Mouse (Mus musculus): ENCODE measurements around the gene 1700016C15Rik. TPM values are rescaled to one million over a fixed set of nuclear protein-coding genes. Genes with fewer than 3 reads are reported as not detected.

The 1700016C15Rik gene
- polyA plus RNA-seq, 1 experiment from 2014 or later = not detected

GRCm38 (mm10) chr1:177718340-177719028 is 11.1 kb upstream of the 1700016C15Rik start:
- WGBS = 70% methylated on average over 11 of the region's 11 CpGs
- Histone ChIP-seq H3K36me3 (no peaks in the 10 kb centered on the region), H3K4me3 (replicated peaks) (no peak overlapping the region), H3K4me2 (no peak overlapping the region), H3K9me3 (no peaks in the 10 kb centered on the region), H3K27ac (no peak overlapping the region), H3K27me3 (no peaks in the 10 kb centered on the region), H3K9ac (replicated peaks) (no peak overlapping the region), H3K4me1 (replicated peaks) (no peaks in the 10 kb centered on the region)
- no peak for ATAC-seq (ENCODE audit: insufficient number of reproducible peaks, insufficient read depth, low FRiP score, low TSS enrichment, low read depth)

DNA sequence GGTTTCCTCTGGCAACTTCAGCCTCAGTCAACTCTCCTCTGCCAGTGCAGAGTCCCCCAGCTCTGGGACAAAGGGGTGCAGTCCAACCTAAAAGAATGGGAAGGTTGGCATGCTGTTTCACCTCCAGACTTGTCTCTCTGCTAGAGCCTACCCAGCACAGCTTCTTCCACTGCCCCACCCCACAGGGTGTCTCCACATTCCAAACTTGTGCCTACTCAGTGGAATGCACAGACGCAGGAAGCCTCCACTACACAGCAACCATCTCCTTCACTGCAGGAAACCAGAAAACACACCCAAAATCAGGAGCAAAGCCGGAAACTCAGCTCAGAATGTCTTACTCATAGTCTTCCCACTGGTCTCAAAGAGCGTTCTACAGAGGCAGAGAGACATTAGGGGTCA is 10.6 kb upstream of the 1700016C15Rik start:
- Histone ChIP-seq H3K9me3 (no peaks in the 10 kb centered on the region), H3K27me3 (no peaks in the 10 kb centered on the region), H3K4me3 (replicated peaks) (no peak overlapping the region), H3K4me1 (replicated peaks) (no peaks in the 10 kb centered on the region), H3K9ac (replicated peaks) (no peak overlapping the region), H3K4me2 (no peak overlapping the region), H3K27ac (no peak overlapping the region), H3K36me3 (no peaks in the 10 kb centered on the region)
- ATAC-seq (ENCODE audit: insufficient number of reproducible peaks, insufficient read depth, low FRiP score, low TSS enrichment, low read depth) = no peak
- 87% methylated on average over 3 of the region's 3 CpGs for WGBS

- Histone ChIP-seq H3K9me3 (no peaks in the 10 kb centered on the region), H3K4me2 (no peak overlapping the region), H3K9ac (replicated peaks) (no peak overlapping the region), H3K4me1 (replicated peaks) (no peaks in the 10 kb centered on the region), H3K4me3 (replicated peaks) (no peak overlapping the region), H3K27ac (no peak overlapping the region), H3K36me3 (no peaks in the 10 kb centered on the region), H3K27me3 (no peaks in the 10 kb centered on the region)
- 69% methylated on average over 4 of the region's 4 CpGs for WGBS
- no peak for ATAC-seq (ENCODE audit: insufficient number of reproducible peaks, insufficient read depth, low FRiP score, low TSS enrichment, low read depth)
Observed at GRCm38 (mm10) chr1:177723786-177724185, 5.8 kb upstream of the 1700016C15Rik start.

DNA sequence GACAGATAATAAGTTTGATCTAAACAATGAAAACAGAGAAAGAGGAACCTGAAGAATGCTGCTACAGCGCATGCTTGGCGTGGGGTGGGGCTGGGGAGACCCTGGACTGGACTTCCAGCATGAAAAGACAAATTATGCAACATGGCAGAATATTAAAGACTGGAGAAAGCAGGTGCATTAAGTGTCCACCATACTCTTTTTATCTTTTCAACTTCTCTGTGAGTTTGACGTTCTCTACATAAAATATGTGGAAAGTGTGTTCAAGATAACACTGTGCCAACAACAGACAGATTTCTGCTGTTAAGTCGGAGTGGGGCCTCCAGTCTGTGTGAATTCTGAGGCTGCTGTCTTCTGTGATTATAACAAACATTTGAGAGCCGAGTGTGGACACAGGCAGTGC is 2.7 kb upstream of the 1700016C15Rik start:
- Histone ChIP-seq H3K27me3 (no peaks in the 10 kb centered on the region), H3K9ac (replicated peaks) (no peak overlapping the region), H3K4me1 (replicated peaks) (no peaks in the 10 kb centered on the region; the same call in 1 of the 2 replicates), H3K36me3 (no peaks in the 10 kb centered on the region), H3K4me2 (no peak overlapping the region), H3K4me3 (replicated peaks) (no peak overlapping the region), H3K9me3 (peaks cover 8% of the 10 kb centered on the region; the same call in 1 of the 2 replicates), H3K27ac (no peak overlapping the region)
- ATAC-seq (ENCODE audit: insufficient number of reproducible peaks, insufficient read depth, low FRiP score, low TSS enrichment, low read depth) = no peak
- WGBS = 76% methylated on average over 5 of the region's 5 CpGs

- no peaks in the 10 kb centered on the region; the same call in 1 of the 2 replicates for H3K4me1 ChIP-seq (replicated peaks)
- H3K9ac ChIP-seq (replicated peaks) = no peak overlapping the region
- WGBS = 82% methylated on average over 3 of the region's 3 CpGs
- no peak overlapping the region for H3K4me2 ChIP-seq
- H3K9me3 ChIP-seq = peaks cover 8% of the 10 kb centered on the region; the same call in 1 of the 2 replicates
- H3K36me3 ChIP-seq = no peaks in the 10 kb centered on the region
- no peak overlapping the region for H3K4me3 ChIP-seq (replicated peaks)
- H3K27me3 ChIP-seq = no peaks in the 10 kb centered on the region
- no peak overlapping the region for H3K27ac ChIP-seq
- no peak for ATAC-seq (ENCODE audit: insufficient number of reproducible peaks, insufficient read depth, low FRiP score, low TSS enrichment, low read depth)
Observed at GRCm38 (mm10) chr1:177727883-177728525, 1.6 kb upstream of the 1700016C15Rik start.

- Histone ChIP-seq H3K27ac (no peak overlapping the region), H3K36me3 (no peaks in the 10 kb centered on the region), H3K9ac (replicated peaks) (no peak overlapping the region), H3K4me2 (no peak overlapping the region), H3K9me3 (peaks cover 8% of the 10 kb centered on the region; the same call in 1 of the 2 replicates), H3K4me3 (replicated peaks) (no peak overlapping the region), H3K4me1 (replicated peaks) (no peaks in the 10 kb centered on the region; the same call in 1 of the 2 replicates), H3K27me3 (no peaks in the 10 kb centered on the region)
- WGBS = 82% methylated on average over 3 of the region's 3 CpGs
- no peak for ATAC-seq (ENCODE audit: insufficient number of reproducible peaks, insufficient read depth, low FRiP score, low TSS enrichment, low read depth)
Observed at GRCm38 (mm10) chr1:177731973-177732372, 2.4 kb downstream of the 1700016C15Rik start.

- Histone ChIP-seq H3K27me3 (no peaks in the 10 kb centered on the region), H3K9me3 (no peaks in the 10 kb centered on the region), H3K27ac (no peak overlapping the region), H3K9ac (replicated peaks) (no peak overlapping the region), H3K4me2 (no peak overlapping the region), H3K4me1 (replicated peaks) (no peaks in the 10 kb centered on the region), H3K36me3 (no peaks in the 10 kb centered on the region), H3K4me3 (replicated peaks) (no peak overlapping the region)
- WGBS = 27% methylated on average over 6 of the region's 6 CpGs
- no peak for ATAC-seq (ENCODE audit: insufficient number of reproducible peaks, insufficient read depth, low FRiP score, low TSS enrichment, low read depth)
Observed at GRCm38 (mm10) chr1:177737505-177738105, 8.0 kb downstream of the 1700016C15Rik start.

DNA sequence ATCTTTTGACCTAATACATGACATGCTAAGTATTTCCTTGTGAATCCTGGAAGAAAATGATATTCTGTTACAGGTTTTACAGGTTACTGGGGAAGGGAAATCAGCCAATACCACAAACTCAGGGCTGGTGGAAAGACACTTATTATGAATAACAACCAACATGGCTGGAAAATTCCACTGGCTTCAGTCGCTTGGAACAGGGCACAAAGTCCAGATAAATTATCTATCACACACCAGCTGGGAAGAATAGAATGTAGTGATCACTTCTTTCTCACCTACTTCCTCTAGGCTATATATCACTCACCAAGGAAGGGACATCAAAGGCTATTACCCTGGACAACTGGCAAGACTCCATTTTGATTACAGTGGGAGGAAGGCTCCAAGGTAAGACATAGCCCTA is 11.1 kb downstream of the 1700016C15Rik start:
- Histone ChIP-seq H3K27me3 (no peaks in the 10 kb centered on the region), H3K4me2 (no peak overlapping the region), H3K27ac (no peak overlapping the region), H3K4me1 (replicated peaks) (no peaks in the 10 kb centered on the region), H3K9ac (replicated peaks) (no peak overlapping the region), H3K4me3 (replicated peaks) (no peak overlapping the region), H3K36me3 (no peaks in the 10 kb centered on the region), H3K9me3 (no peaks in the 10 kb centered on the region)
- no peak for ATAC-seq (ENCODE audit: insufficient number of reproducible peaks, insufficient read depth, low FRiP score, low TSS enrichment, low read depth)
- 63% methylated on average over 1 of the region's 1 CpGs for whole genome bisulfite sequencing

DNA sequence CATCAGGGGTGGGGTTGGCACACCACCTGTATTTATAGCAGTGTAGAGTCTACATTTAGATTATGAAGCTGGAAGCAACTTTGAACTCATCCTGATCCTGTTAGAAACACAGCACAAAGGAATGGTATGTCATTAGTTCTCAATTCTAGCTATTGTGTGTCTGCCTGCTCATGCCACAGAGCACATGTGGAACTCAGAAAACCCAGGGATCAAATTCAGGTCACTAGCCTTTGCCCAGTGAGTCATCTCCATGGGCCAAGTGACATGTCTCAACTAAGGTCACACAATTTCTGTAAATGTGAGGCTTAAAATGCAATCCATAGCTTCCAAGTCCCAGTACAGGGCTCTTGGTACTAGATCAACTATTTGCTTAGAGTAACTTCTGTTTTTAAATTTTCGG is 12.5 kb downstream of the 1700016C15Rik start:
- Histone ChIP-seq H3K4me1 (replicated peaks) (no peaks in the 10 kb centered on the region), H3K4me2 (no peak overlapping the region), H3K27me3 (no peaks in the 10 kb centered on the region), H3K36me3 (no peaks in the 10 kb centered on the region), H3K27ac (no peak overlapping the region), H3K9ac (replicated peaks) (no peak overlapping the region), H3K4me3 (replicated peaks) (no peak overlapping the region), H3K9me3 (no peaks in the 10 kb centered on the region)
- 78% methylated on average over 1 of the region's 1 CpGs for WGBS
- no peak for ATAC-seq (ENCODE audit: insufficient number of reproducible peaks, insufficient read depth, low FRiP score, low TSS enrichment, low read depth)

DNA sequence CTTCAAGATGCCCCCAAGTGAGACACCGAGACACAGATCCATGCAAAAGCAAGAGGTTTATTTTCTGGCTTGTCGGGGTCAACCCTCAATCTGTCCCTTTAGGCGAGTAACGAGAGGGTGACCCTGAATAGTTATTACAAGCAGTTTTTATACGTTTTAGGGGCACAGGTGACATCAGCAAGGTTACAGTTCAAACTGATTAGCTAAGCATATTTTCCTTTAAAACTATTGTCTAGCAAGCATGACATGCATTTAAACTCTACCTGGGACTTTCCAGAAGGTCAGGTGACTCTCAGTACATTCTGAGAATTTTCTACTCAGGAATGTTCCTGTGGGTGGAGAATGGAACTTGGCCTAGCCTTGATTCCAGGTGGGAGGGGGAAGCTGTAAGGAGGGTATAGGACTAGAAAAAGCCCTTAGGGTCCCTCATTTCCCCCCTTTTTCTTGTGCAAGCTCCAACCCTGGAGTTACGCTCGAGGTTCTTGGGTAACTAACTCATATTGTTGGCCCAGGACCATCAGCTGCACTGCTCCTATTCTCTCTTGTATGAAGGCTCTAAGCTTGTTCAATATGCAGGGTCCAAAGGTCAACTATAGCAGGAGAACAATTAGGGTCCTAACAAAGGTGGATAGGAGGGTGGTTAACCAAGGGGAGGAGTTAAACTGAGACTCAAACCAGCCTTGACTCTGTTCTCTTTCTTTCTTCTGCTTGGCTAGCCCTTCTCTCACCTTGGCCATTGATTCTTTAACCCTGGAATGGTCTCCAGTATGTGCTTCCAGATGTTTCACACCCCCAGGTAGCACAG is 15.1 kb downstream of the 1700016C15Rik start:
- Histone ChIP-seq H3K9ac (replicated peaks) (no peak overlapping the region), H3K27me3 (no peaks in the 10 kb centered on the region), H3K9me3 (peaks cover 15% of the 10 kb centered on the region), H3K36me3 (peaks cover 3% of the 10 kb centered on the region; the same call in 1 of the 2 replicates), H3K4me3 (replicated peaks) (no peak overlapping the region), H3K27ac (no peak overlapping the region), H3K4me1 (replicated peaks) (no peaks in the 10 kb centered on the region), H3K4me2 (no peak overlapping the region)
- ATAC-seq (ENCODE audit: insufficient number of reproducible peaks, insufficient read depth, low FRiP score, low TSS enrichment, low read depth) = no peak; the same call in 1 of the 2 replicates
- WGBS = 80% methylated on average over 7 of the region's 7 CpGs
